Mouse (Mus musculus): Measurements from ENCODE around the gene Thap2. TPM values are rescaled to one million over a fixed set of nuclear protein-coding genes. Genes with fewer than 3 reads are reported as not detected.

Gene Thap2
- polyA plus RNA-seq, 1 experiment from 2014 or later: 19.1 TPM

GRCm38 (mm10) chr10:115382846-115383643, 1.2 kb downstream of the Thap2 start:
- Histone ChIP-seq H3K9me3 (no peaks in the 10 kb centered on the region), H3K4me1 (peaks cover 41% of the 10 kb centered on the region), H3K4me3 (peak overlapping the region; percentile 77), H3K27ac (peak overlapping the region; percentile 97), H3K27me3 (ENCODE audit: poor library complexity, severe bottlenecking) (no peaks in the 10 kb centered on the region), H3K36me3 (replicated peaks) (peaks cover 19% of the 10 kb centered on the region)
- DNase-seq (ENCODE audit: extremely low spot score, low spot score): no peak
- 38% methylated on average over 12 of the region's 12 CpGs for WGBS

DNA sequence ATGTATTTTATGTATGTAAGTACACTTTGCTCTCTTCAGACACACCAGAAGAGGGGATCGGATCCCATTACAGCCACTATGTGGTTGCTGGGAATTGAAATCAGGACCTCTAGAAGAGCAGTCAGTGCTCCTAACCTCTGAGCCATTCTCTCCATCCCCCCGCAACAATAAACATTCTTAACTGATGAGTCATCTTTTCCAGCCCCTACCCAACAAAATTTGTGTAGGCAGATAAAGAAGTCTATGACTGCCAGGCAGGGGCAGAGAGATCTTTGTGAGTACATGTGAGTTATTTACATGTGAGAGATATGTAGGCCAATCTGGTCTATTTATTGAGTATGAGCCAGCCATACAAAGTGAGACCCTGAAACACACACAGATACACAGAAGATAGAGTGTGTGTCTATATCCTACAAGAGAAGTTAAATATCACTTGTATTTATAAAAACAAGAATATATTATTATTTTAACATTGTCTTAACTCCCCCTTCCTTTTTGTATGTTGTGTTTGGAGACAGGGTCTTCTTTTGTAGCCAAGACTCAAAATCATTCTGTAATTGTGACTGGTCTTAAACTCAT, 2.6 kb downstream of the Thap2 start:
- Histone ChIP-seq H3K4me1 (peaks cover 28% of the 10 kb centered on the region), H3K27me3 (ENCODE audit: poor library complexity, severe bottlenecking) (no peaks in the 10 kb centered on the region), H3K36me3 (replicated peaks) (peaks cover 19% of the 10 kb centered on the region), H3K27ac (no peak overlapping the region), H3K4me3 (peak overlapping the region; percentile 77; the same call in 1 of the 2 replicates), H3K9me3 (no peaks in the 10 kb centered on the region)
- DNase-seq (ENCODE audit: extremely low spot score, low spot score): no peak
- WGBS: 89% methylated on average over 2 of the region's 2 CpGs

- peaks cover 16% of the 10 kb centered on the region for H3K4me1 ChIP-seq
- H3K27ac ChIP-seq: peak overlapping the region; percentile 92
- peak overlapping the region; percentile 67 for H3K4me3 ChIP-seq
- no peak for DNase-seq (ENCODE audit: extremely low spot score, low spot score)
- 84% methylated on average over 4 of the region's 4 CpGs for WGBS
- H3K36me3 ChIP-seq (replicated peaks): no peaks in the 10 kb centered on the region
- H3K9me3 ChIP-seq: no peaks in the 10 kb centered on the region
- no peaks in the 10 kb centered on the region for H3K27me3 ChIP-seq (ENCODE audit: poor library complexity, severe bottlenecking)
Observed at GRCm38 (mm10) chr10:115363151-115363550, 21.1 kb downstream of the Thap2 start.

GRCm38 (mm10) chr10:115362623-115362964, 21.6 kb downstream of the Thap2 start:
- H3K4me1 ChIP-seq: peaks cover 16% of the 10 kb centered on the region
- 9% methylated on average over 9 of the region's 9 CpGs for WGBS
- H3K27ac ChIP-seq: peak overlapping the region; percentile 92
- H3K36me3 ChIP-seq (replicated peaks): no peaks in the 10 kb centered on the region
- H3K4me3 ChIP-seq: peak overlapping the region; percentile 67
- no peak for DNase-seq (ENCODE audit: extremely low spot score, low spot score)
- H3K27me3 ChIP-seq (ENCODE audit: poor library complexity, severe bottlenecking): no peaks in the 10 kb centered on the region
- no peaks in the 10 kb centered on the region for H3K9me3 ChIP-seq

GRCm38 (mm10) chr10:115361840-115362622, 22.2 kb downstream of the Thap2 start, which contains the start of gene Tmem19:
Tmem19 (minus strand) TSS chr10:115362501.
- under 1% methylated on average over 58 of the region's 58 CpGs for WGBS
- no peaks in the 10 kb centered on the region for H3K27me3 ChIP-seq (ENCODE audit: poor library complexity, severe bottlenecking)
- H3K36me3 ChIP-seq (replicated peaks): peaks cover 4% of the 10 kb centered on the region
- H3K4me1 ChIP-seq: peaks cover 16% of the 10 kb centered on the region
- H3K27ac ChIP-seq: peak within 1 kb of the TSS; percentile 92
- peak within 1 kb of the TSS; percentile 67 for H3K4me3 ChIP-seq
- H3K9me3 ChIP-seq: no peaks in the 10 kb centered on the region
- DNase-seq (ENCODE audit: extremely low spot score, low spot score): peak; percentile 95

DNA sequence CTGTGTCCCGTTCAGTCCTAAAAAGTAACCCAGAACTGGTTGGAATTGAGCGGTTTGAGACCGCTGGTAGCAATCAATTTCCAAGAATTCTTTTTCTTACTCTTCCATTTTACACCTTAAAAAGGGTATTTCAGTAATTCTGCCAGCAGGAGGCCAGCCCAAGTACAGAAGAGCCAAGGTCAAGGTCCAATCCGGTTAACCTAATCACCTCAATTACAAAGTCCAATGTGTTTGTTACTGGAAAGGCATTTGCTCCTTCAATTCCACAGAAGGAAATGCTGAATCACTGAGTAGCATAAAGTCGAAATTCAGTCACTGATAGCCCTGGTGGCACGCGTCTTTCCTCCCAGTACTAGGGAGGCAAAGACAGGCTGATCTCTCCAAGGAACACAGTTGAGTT, 25.2 kb downstream of the Thap2 start:
- no peak for DNase-seq (ENCODE audit: extremely low spot score, low spot score)
- H3K4me3 ChIP-seq: no peak overlapping the region
- H3K4me1 ChIP-seq: peaks cover 16% of the 10 kb centered on the region
- no peak overlapping the region for H3K27ac ChIP-seq
- 90% methylated on average over 7 of the region's 7 CpGs for WGBS
- H3K27me3 ChIP-seq (ENCODE audit: poor library complexity, severe bottlenecking): no peaks in the 10 kb centered on the region
- no peaks in the 10 kb centered on the region for H3K9me3 ChIP-seq
- H3K36me3 ChIP-seq (replicated peaks): peaks cover 16% of the 10 kb centered on the region

- Histone ChIP-seq H3K4me3 (no peak overlapping the region), H3K27me3 (ENCODE audit: poor library complexity, severe bottlenecking) (no peaks in the 10 kb centered on the region), H3K4me1 (peaks cover 16% of the 10 kb centered on the region), H3K36me3 (replicated peaks) (peaks cover 16% of the 10 kb centered on the region), H3K27ac (no peak overlapping the region), H3K9me3 (no peaks in the 10 kb centered on the region)
- DNase-seq (ENCODE audit: extremely low spot score, low spot score): no peak
- 92% methylated on average over 17 of the region's 17 CpGs for WGBS
Observed at GRCm38 (mm10) chr10:115358216-115358919, 25.9 kb downstream of the Thap2 start.

DNA sequence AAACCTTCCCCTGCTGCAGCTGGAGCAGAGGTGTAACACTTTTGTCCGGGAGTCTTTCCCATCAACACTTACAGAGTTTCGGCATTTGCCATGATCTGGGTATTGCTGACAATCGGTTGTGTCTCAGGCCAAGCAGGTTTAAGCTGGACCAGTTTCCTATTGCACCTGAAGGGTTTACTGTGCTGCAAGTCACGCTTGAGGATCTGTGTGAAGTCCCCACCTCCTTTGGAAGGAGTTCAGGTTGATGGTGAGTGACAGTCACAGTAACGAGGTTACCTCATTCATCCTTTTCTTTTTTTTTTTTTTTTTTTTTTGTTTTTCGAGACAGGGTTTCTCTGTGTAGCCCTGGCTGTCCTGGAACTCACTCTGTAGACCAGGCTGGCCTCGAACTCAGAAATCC, 28.1 kb downstream of the Thap2 start:
- no peak overlapping the region for H3K4me3 ChIP-seq
- peaks cover 2% of the 10 kb centered on the region for H3K4me1 ChIP-seq
- WGBS: 87% methylated on average over 6 of the region's 7 CpGs
- no peak for DNase-seq (ENCODE audit: extremely low spot score, low spot score)
- H3K27me3 ChIP-seq (ENCODE audit: poor library complexity, severe bottlenecking): no peaks in the 10 kb centered on the region
- H3K36me3 ChIP-seq (replicated peaks): peaks cover 16% of the 10 kb centered on the region
- no peak overlapping the region for H3K27ac ChIP-seq
- no peaks in the 10 kb centered on the region for H3K9me3 ChIP-seq

DNA sequence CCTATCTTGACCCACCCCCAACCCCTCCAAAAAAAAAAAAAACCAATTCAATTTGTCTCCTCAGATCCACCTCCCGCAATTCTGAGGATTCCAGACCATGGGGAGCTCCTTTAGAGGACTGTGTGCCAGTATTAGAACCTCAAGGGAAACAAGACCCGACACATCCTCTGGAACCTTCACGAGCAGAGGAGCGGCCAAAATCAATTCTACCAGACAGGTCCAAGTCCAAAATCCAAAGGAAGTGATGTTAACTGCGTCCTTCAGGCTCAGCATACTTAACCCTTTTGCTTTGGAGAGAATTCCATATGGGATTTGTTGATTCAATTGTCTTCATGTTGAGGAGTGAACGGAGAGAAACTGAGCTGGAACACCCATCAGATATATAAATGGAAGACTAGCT, 29.2 kb downstream of the Thap2 start:
- H3K9me3 ChIP-seq: no peaks in the 10 kb centered on the region
- 93% methylated on average over 6 of the region's 6 CpGs for WGBS
- H3K27me3 ChIP-seq (ENCODE audit: poor library complexity, severe bottlenecking): no peaks in the 10 kb centered on the region
- H3K36me3 ChIP-seq (replicated peaks): peaks cover 16% of the 10 kb centered on the region
- H3K4me1 ChIP-seq: no peaks in the 10 kb centered on the region
- H3K4me3 ChIP-seq: no peak overlapping the region
- no peak overlapping the region for H3K27ac ChIP-seq
- no peak for DNase-seq (ENCODE audit: extremely low spot score, low spot score)

DNA sequence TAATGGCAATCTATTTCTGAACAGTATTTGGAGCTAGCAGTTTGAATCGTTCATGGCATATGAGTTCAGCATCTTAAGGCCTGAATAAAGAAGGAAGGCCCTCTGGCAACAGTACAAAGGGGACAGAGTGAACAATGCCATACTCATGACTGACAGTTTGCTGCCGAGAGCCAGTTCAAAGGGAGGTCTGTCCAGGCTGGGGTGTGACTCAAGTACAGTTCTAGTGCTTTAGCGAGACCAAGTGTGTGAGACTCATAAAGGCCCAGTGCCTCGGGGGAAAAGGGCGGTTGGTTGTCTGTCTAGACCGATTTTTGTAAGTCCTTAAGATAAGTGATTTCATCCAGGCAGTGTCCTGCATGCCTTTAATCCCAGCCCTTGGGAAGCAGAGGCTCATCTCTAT, 29.7 kb downstream of the Thap2 start:
- no peak for DNase-seq (ENCODE audit: extremely low spot score, low spot score)
- 84% methylated on average over 6 of the region's 6 CpGs for WGBS
- no peaks in the 10 kb centered on the region for H3K27me3 ChIP-seq (ENCODE audit: poor library complexity, severe bottlenecking)
- H3K9me3 ChIP-seq: no peaks in the 10 kb centered on the region
- no peaks in the 10 kb centered on the region; the same call in 1 of the 2 replicates for H3K4me1 ChIP-seq
- no peak overlapping the region for H3K27ac ChIP-seq
- peaks cover 16% of the 10 kb centered on the region for H3K36me3 ChIP-seq (replicated peaks)
- no peak overlapping the region for H3K4me3 ChIP-seq

DNA sequence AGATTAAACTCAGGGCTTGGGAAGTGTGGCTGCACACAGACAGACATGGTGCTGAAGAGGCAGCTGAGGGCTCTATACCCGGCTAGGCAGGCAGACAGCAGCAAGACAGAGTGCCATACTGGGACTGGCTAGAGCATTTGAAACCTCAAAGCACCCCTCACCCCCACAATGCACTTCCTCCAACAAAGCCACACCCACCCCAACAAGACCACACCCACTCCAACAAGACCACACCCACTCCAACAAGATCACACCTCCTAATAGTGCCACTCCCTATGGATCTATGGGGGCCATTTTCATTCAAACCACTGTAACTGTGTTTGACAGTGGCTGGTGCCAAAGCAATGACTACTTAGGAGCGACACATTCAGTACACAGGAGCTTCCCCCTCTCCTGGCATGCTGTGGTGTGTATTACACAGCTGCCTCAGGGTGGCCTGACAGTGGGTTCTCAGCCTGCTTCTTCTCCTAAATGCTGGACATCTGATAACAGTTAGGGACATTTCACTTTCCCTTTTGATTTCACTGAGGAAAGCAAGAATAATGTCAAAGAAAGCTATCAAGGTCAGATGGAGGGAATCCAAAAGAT, 33.3 kb downstream of the Thap2 start:
- Histone ChIP-seq H3K27ac (no peak overlapping the region), H3K4me1 (peaks cover 7% of the 10 kb centered on the region; the same call in 1 of the 2 replicates), H3K4me3 (no peak overlapping the region), H3K36me3 (replicated peaks) (peaks cover 12% of the 10 kb centered on the region), H3K9me3 (no peaks in the 10 kb centered on the region), H3K27me3 (ENCODE audit: poor library complexity, severe bottlenecking) (no peaks in the 10 kb centered on the region)
- 75% methylated on average over 2 of the region's 2 CpGs for WGBS
- DNase-seq (ENCODE audit: extremely low spot score, low spot score): no peak

DNA sequence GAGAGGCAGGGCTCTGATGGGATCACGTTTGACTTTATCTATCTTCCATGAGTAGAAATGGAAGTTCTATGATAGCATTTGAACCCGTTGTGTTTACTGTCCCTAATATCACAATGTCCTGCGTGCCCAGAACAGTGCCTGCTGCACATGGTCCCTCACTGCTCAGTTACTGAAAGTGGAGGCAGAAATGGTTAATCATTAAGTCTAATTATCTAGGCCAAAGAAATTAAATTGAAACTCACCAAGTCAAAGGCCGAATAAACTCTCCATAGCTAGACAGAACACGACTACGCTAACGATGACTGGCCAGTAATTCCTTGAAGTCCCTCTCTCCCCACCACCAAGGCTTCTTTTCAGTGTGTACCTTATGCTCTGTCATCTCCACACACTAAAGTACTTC, 34.7 kb downstream of the Thap2 start:
- peaks cover 20% of the 10 kb centered on the region for H3K36me3 ChIP-seq (replicated peaks)

More for the DNA sequence above, 34.7 kb downstream of the Thap2 start:
- no peak for DNase-seq (ENCODE audit: extremely low spot score, low spot score)
- Histone ChIP-seq H3K4me3 (no peak overlapping the region), H3K9me3 (peaks cover 3% of the 10 kb centered on the region; the same call in 1 of the 2 replicates), H3K4me1 (peaks cover 7% of the 10 kb centered on the region; the same call in 1 of the 2 replicates), H3K27me3 (ENCODE audit: poor library complexity, severe bottlenecking) (no peaks in the 10 kb centered on the region), H3K27ac (no peak overlapping the region)
- 92% methylated on average over 7 of the region's 7 CpGs for WGBS

Measured in forebrain, embryonic 10.5 days (tissue).